In genomic region chr2:110177879-110178278, GRCm38 (mm10) we compare ENCODE assay signal across 8 mouse cellular contexts.
DNase-seq lines count a peak whose midpoint lies in the region; ATAC-seq lines count a peak whose summit lies in the region.
"Had no signal": no experiment of that assay in that cellular context is flagged by ENCODE, and none has a peak within 500 bp of the region (broad histone marks: within the 10 kb centered on the region; RNA-seq: fewer than 3 reads in every experiment).

No protein-coding gene starts in this region.

- WGBS in kidney, embryonic 16.5 days: 31% methylated on average over 7 of the region's 7 CpGs

- peak; percentile 79 for DNase-seq in NIH3T3 (ENCODE audit: low read depth)
- peak; percentile 76 for DNase-seq in adrenal gland, adult 2 months
- peak; percentile 44 for DNase-seq in gastrocnemius, postnatal 25 days
- DNase-seq in skeletal muscle tissue, adult 2 months (ENCODE audit: low read depth, low spot score): peak; percentile 61
- no peak for DNase-seq in spleen, postnatal 4 days (ENCODE audit: low spot score in 2 of 2)
- DNase-seq: liver, embryonic 13.5 days had no signal

- H3K4me1 ChIP-seq in kidney, embryonic 16.5 days (ENCODE audit: insufficient read depth, low read length): peaks cover 61% of the 10 kb centered on the region
- H3K4me1 ChIP-seq: liver, embryonic 13.5 days had no signal

- no peaks in the 10 kb centered on the region for H3K36me3 ChIP-seq in kidney, embryonic 16.5 days (ENCODE audit: insufficient read depth, low read length)
- H3K36me3 ChIP-seq: liver, embryonic 13.5 days had no signal

- peak overlapping the region; percentile 52 for H3K27ac ChIP-seq in kidney, embryonic 16.5 days (ENCODE audit: low read length)
- H3K27ac ChIP-seq: liver, embryonic 13.5 days had no signal

- no peaks in the 10 kb centered on the region for H3K27me3 ChIP-seq in kidney, embryonic 16.5 days (ENCODE audit: insufficient read depth, low read length)
- H3K27me3 ChIP-seq: liver, embryonic 13.5 days had no signal

- no peak overlapping the region for H3K4me3 ChIP-seq in kidney, embryonic 16.5 days (ENCODE audit: low read length)
- H3K4me3 ChIP-seq: liver, embryonic 13.5 days had no signal

- H3K9me3 ChIP-seq in kidney, embryonic 16.5 days (ENCODE audit: low read length): no peaks in the 10 kb centered on the region
- H3K9me3 ChIP-seq: liver, embryonic 13.5 days had no signal

- no peak overlapping the region for H3K4me2 ChIP-seq in kidney, embryonic 16.5 days (replicated peaks; ENCODE audit: low read depth, low read length)
- H3K4me2 ChIP-seq: liver, embryonic 13.5 days had no signal

- H3K9ac ChIP-seq in kidney, embryonic 16.5 days (replicated peaks; ENCODE audit: low read length): no peak overlapping the region
- H3K9ac ChIP-seq: liver, embryonic 13.5 days had no signal

- no peak for ATAC-seq in kidney, embryonic 16.5 days (ENCODE audit: low FRiP score, low TSS enrichment)
- ATAC-seq in monocyte, adult 5-6 weeks (replicated peaks; ENCODE audit: insufficient number of reproducible peaks, low FRiP score, low TSS enrichment, poor library complexity, severe bottlenecking): no peak

Comparison
In these comparisons a context has a peak if more than half of its experiments do, and no peak if none do; other contexts are left out.
1. DNase-seq: peak in NIH3T3 (single experiment), adrenal gland, adult 2 months (single experiment), gastrocnemius, postnatal 25 days (single experiment) and skeletal muscle tissue, adult 2 months (single experiment); none in spleen, postnatal 4 days (0 of 2).